Mouse (Mus musculus): Measurements from ENCODE around the gene 2310007B03Rik.
"Not testable (repeated sequence)": the region's sequence is repeated elsewhere in the genome, so short reads cannot be mapped to it uniquely, and the experiment has no call there.

The 2310007B03Rik gene

DNA sequence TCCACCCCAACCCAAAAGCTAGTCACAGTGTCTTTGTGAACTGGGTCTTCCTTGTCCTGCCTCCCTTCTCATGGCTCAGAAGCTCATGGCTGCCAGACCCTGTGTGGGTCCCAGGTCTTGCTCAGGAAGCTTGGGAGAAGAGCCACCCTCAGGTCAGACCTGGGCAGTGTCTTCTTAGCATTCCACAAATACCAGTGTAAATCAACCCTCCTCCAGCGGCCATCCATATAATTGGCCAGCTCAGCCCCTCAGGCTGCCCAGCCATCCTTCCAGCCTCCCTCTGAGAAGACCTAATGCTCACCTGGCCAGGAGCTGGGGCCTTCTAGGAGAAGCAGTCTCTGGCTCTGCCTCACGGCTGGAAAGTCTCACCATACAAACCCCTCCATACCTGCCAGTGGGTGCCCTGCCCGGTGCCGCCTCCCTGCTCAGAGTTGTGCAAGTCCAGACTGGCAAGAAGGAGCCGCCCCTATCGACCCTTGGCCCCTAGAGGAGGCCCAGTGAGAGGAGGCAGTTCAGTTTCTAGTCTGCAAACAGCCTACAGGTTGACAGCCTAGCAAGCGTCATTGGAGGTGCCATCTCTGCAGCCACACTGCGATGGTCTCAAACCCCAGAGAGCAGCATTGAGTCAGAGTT is at the start of gene 2310007B03Rik:
TSS of gene 2310007B03Rik (minus strand) at position 448 of the 633 bp plus-strand sequence.
- peak; percentile 47 to 74 for DNase-seq

DNA sequence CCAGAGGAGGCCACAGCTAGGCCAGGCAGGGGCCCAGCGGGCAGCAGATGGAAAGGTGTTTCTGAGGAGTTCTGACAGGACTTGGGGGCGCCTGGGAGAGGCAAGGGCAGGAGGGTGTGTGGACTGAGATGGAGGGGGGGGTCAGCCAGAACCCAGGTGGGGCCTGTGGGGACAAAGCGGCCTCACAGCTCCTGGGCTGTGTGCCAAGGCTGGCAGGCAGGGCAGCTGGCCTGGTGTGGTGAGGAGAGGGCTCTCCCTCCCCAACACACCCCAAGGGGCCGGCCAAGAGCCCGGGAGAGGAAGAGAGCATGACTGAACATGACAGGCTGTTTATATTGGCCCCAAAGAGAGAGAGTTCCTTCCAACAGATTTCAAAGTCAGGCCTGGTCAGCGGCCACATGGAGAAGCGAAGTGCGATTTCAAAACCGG is 49.5 kb upstream of the 2310007B03Rik start:
- peak; percentile 81 to 94 for DNase-seq

DNA sequence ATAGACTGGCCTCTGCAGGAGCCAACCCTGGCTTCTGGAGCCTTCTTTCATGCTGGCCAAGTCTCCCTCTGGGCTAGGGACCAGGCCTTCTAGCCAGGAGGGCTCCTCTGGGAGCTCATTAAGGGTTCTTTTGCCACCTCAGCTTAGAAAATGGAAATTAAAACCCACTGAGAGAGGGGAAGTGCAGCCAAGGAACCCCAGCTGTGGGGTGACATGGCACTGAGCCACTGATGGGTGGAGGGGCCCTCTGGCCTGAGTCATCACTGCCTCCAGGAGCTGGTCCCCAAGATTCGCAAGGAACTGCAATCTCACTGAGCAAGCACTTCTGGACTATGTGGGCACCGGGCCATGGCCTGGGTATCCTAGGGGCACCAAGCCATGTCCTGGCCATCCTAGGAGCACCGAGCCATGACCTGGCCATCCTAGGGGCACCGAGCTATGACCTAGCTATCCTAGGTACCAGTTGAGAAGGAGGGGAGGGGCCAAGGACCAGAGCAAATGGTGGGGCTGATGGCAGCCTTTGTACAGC is 46.9 kb upstream of the 2310007B03Rik start:
- DNase-seq = no peak

DNA sequence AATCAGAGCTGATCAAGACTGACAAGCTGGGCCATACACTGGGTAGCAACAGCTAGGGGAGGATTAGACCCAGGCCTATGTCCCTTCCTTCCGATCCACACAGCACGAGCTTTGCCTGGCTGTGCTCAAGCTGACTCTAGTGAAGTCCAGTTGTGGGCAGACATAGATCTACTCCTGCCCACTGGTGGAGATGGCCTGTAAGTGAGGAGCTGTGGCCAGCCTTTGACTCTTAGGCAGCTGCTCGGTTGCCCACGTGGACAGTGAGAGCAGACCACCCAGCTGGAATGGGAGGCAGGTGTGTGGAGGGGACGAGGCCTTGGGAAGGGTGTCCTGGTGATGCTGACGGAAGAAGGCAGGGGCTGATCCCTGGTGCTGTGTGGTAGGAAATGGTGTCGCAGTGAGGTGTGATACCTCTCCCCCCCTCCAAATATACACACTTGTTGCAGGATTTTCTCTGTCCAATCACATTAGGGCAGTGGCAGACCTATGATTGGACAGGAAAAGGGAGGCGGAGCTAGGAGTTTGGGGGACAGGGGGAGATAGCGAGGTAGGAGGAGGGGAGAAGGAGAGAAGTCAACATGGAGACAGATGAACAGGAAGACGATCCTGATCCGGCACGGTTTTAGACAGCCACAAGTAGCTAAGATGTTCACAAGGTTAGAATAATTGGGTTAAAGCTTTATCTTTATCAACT is 45.7 kb upstream of the 2310007B03Rik start:
- DNase-seq = no peak

DNA sequence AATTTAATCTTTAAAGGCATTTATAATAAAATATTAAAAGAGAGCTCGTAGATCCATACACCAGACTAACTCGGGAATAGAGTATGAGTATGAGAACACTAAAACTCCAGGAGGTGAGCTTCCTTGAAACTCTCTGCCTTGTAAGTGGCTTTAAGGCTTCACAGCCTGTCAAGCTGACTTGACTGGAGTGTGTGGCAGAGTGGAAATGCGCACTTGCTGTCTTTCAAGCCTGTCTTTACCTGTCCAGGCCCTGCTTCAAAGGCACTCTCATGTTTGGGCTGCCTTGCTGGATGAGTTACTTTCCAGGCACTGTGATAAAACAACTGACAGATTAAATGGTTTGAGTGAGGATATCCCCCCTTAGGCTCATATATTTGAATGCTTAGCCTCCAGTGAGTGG is 37.2 kb upstream of the 2310007B03Rik start:
- DNase-seq = no peak

DNA sequence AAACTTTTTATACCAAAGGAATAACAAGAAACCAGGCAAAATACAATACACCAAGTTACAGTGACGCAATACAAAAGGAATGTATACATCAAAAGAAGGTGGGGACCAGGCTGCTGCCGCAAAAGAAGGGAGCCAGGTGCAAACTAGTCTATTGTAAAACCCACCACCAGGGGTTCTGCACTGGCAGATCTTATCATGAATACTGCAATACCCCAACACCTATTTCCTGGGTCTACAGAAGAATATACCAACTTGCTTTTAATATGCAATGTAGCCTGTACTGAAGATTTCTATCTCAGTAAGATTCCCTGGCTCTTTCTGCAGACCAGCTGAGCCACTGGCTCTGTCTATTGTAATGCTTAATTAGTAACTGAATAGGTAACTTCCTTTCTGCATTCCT is 36.7 kb upstream of the 2310007B03Rik start:
- not testable (repeated sequence) for DNase-seq

- DNase-seq = no peak
Measured at GRCm38 (mm10) chr1:93194961-93195360, 34.2 kb upstream of the 2310007B03Rik start.

DNA sequence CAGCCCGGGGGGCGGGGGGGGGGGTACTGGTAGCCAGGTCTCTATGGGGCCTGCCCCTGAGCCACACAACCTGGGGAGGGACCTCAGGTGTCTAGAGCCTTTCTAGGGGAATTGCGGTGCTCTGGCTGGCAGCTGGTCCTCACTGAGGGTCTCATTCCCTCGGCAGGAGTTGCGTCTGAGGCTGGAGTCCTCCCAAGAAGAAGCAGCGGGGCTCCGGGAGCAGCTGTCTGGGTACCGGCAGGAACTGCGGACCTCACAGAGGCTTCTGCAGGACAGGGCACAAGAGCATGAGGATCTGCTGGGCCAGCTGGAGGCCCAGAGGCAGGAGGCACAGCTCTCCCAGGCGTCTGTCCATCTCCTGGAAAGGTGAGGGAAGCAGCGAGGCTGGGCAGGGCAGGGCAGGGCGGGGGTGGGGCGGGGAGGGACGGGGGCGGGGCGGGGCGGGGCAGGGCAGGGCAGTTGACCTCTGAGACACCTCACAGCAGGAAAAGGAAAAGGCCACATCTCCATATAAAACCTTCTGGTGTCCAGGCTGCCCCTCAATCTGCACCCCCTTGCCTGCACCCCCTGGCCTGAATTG is 30.1 kb upstream of the 2310007B03Rik start:
- no peak for DNase-seq

GRCm38 (mm10) chr1:93184071-93184828 is 23.5 kb upstream of the 2310007B03Rik start:
- DNase-seq = no peak

- no peak for DNase-seq
Measured at GRCm38 (mm10) chr1:93182281-93182680, 21.5 kb upstream of the 2310007B03Rik start.

GRCm38 (mm10) chr1:93176525-93177332 is 16.0 kb upstream of the 2310007B03Rik start:
- DNase-seq = peak; percentile 77 to 89

DNA sequence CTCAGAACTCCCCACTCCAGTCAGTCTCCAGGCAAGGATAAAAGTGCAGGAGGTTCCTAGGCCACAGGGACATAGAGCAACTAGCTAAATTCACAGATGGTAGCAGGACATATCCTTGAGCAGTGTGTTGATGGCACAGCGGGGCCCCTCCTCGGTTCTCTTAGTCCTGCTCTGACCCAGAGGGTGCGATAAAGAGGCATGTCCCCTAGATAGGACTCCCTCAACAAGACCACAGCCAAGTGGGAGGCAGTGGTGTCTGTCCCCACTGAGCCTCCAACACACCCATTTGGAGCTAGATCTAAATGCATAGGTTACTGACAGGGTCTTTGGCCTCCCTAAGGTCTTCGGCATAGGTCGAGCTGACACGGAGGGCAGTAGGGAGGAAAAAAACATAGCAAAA is 15.1 kb upstream of the 2310007B03Rik start:
- DNase-seq = no peak

GRCm38 (mm10) chr1:93174399-93174798 is 13.7 kb upstream of the 2310007B03Rik start:
- DNase-seq = peak; percentile 72 to 83

- DNase-seq = no peak
Measured at GRCm38 (mm10) chr1:93173665-93174064, 12.9 kb upstream of the 2310007B03Rik start.

GRCm38 (mm10) chr1:93168295-93168775 is 7.6 kb upstream of the 2310007B03Rik start, which contains the start of gene Crocc2:
Gene Crocc2, plus strand, starts transcription at chr1:93168725.
- DNase-seq = peak in 1 of 2 experiments; percentile 50

DNA sequence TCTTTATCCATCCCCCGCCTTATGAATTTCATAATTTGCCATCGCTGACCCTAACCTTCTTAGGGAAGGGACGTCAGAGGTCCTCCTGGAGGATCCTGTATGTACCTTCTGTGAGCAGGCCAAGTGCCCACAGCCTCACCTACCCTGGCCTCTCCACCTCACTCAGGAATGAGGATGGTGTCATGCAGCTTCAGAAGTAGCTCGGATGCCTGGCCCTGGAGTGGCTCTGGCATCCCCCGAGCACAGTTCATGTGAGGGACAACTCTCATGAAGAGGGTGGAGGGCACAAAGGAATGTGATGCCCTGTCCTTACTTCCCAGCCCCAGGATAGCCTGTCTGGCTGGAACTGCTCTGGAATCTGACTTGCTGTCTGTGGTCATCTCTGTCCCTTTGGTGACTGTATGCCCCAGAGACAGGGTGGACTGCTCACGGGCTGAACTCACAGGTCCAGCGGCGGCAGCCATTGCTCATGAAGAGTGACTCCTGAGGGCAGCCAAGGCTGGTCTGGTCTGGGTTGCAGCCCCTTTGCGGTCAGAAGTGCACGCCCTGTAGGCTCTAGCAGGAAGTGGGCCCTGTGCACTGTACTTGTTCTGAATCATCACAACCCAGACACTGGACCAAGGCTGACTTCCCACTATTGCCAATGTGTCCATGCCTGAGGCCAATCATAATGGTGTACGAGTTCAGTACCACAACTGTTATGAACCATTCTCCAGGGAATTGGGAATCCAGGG is 5.8 kb upstream of the 2310007B03Rik start:
- peak in 1 of 2 experiments; percentile 73 for DNase-seq

GRCm38 (mm10) chr1:93165447-93165846 is 4.7 kb upstream of the 2310007B03Rik start:
- DNase-seq = no peak

GRCm38 (mm10) chr1:93162588-93162987 is 1.8 kb upstream of the 2310007B03Rik start:
- DNase-seq = peak in 1 of 2 experiments; percentile 53

DNA sequence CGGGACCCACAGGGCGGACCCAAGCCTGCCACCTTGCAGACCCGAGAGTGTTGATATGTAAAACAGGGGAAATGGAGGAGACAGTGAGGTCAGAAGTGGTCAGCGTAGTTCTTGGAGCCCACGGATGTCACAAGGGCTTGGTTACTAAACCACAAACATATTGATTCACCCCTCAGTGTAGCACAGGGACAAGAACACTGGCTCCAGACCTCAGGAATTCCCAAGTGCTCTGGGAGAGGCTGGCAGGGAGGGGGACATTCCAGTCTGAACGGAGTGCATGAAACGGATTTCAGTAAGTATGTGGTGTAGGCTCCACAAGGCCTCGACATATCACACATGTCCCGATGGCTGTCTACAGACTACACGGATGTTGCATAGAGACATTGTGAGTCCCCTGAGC is 1.2 kb upstream of the 2310007B03Rik start:
- DNase-seq = peak in 1 of 2 experiments; percentile 71

- DNase-seq = peak in 1 of 2 experiments; percentile 44
Measured at GRCm38 (mm10) chr1:93161350-93161749, 602 bp upstream of the 2310007B03Rik start.
